Mouse (Mus musculus) megakaryocyte, embryonic 14.5 days (primary cell): ENCODE measurements around the gene Ccr6. TPM values are rescaled to one million over a fixed set of nuclear protein-coding genes. Genes with fewer than 3 reads are reported as not detected.
"Not testable (repeated sequence)": the region's sequence is repeated elsewhere in the genome, so short reads cannot be mapped to it uniquely, and the experiment has no call there.

Experiments used
- H3K27me3 ChIP-seq: replicated peaks from 2 replicates; pipeline ENCODE3; 2012; ENCODE audit warnings: inconsistent platforms
- H3K36me3 ChIP-seq: replicated peaks from 2 replicates; pipeline ENCODE3; 2012; ENCODE audit warnings: low read length, inconsistent platforms, mixed read lengths
- H3K4me1 ChIP-seq: 2 replicates; pipeline ENCODE4 v1.6.1; 2012; ENCODE audit warnings: inconsistent platforms
- H3K4me3 ChIP-seq: replicated peaks from 2 replicates; pipeline ENCODE3; 2012; ENCODE audit warnings: moderate library complexity, mild to moderate bottlenecking, inconsistent platforms
- H3K9me3 ChIP-seq: 2 replicates; pipeline ENCODE4 v1.6.1; 2012; ENCODE audit warnings: inconsistent platforms
- FLI1 ChIP-seq: IDR thresholded peaks from 2 replicates; pipeline ENCODE4 v1.6.1; 2012; ENCODE audit warnings: low read length, inconsistent platforms, mixed read lengths
- GATA1 ChIP-seq: IDR thresholded peaks from 3 replicates; pipeline ENCODE4 v1.6.1; 2012; ENCODE audit warnings: mixed read lengths, low read length, inconsistent platforms, borderline replicate concordance
- polyA plus RNA-seq: library from polyadenylated mRNA; stranded (reverse); fragments of >175 nt; gene quantifications from 2 replicates; pipeline ENCODE4 v1.2.3, GENCODE M21; 2012; ENCODE audit warnings: low replicate concordance; ENCODE audit not compliant: insufficient read depth

Ccr6 gene
- polyA plus RNA-seq, 1 experiment: not detected

- TF ChIP-seq FLI1 (no peak), GATA1 (no peak)
These were observed 10.4 kb downstream of the Ccr6 start for GRCm38 (mm10) chr17:8246102-8246754.

GRCm38 (mm10) chr17:8251704-8252103, 15.9 kb downstream of the Ccr6 start:
- peaks cover 7% of the 10 kb centered on the region for H3K4me1 ChIP-seq
- peaks cover 40% of the 10 kb centered on the region for H3K27me3 ChIP-seq
- H3K36me3 ChIP-seq: no peaks in the 10 kb centered on the region
- TF ChIP-seq FLI1 (no peak), GATA1 (no peak)
- H3K4me3 ChIP-seq: no peak overlapping the region
- H3K9me3 ChIP-seq: no peaks in the 10 kb centered on the region

More at GRCm38 (mm10) chr17:8246102-8246754, 10.4 kb downstream of the Ccr6 start:
- no peaks in the 10 kb centered on the region for H3K9me3 ChIP-seq
- no peaks in the 10 kb centered on the region for H3K4me1 ChIP-seq
- no peaks in the 10 kb centered on the region for H3K36me3 ChIP-seq
- H3K27me3 ChIP-seq: peaks cover 41% of the 10 kb centered on the region
- H3K4me3 ChIP-seq: no peak overlapping the region

GRCm38 (mm10) chr17:8254268-8254667, 18.4 kb downstream of the Ccr6 start:
- no peak for TF ChIP-seq GATA1
- TF ChIP-seq FLI1: no peak
- H3K27me3 ChIP-seq: peaks cover 34% of the 10 kb centered on the region
- no peak overlapping the region for H3K4me3 ChIP-seq
- H3K36me3 ChIP-seq: no peaks in the 10 kb centered on the region
- peaks cover 7% of the 10 kb centered on the region for H3K4me1 ChIP-seq
- H3K9me3 ChIP-seq: no peaks in the 10 kb centered on the region

GRCm38 (mm10) chr17:8254914-8255313, 19.1 kb downstream of the Ccr6 start:
- Histone ChIP-seq H3K36me3 (no peaks in the 10 kb centered on the region), H3K27me3 (peaks cover 30% of the 10 kb centered on the region), H3K9me3 (no peaks in the 10 kb centered on the region), H3K4me3 (no peak overlapping the region), H3K4me1 (peaks cover 7% of the 10 kb centered on the region)
- TF ChIP-seq GATA1 (no peak), FLI1 (no peak)

DNA sequence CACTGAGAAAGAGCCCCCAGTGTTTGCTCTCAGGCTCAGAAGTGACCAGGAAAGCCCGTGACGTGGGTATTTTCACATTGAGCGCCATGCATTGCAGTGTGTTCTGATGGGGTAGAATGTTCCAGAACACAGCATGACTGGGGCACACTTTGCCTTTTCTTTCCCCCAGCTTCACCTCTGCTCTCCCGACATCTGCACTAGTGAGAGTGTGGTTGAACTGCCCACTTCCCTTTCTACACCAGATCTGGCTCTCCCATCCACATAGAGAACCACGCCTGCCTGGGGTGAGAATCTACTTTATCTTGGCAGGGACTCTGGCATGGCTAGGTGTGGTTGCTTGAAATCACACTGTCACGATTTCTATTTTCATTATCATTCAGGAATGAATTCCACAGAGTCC, 19.7 kb downstream of the Ccr6 start:
- Histone ChIP-seq H3K9me3 (no peaks in the 10 kb centered on the region), H3K36me3 (no peaks in the 10 kb centered on the region), H3K4me1 (peaks cover 7% of the 10 kb centered on the region), H3K4me3 (no peak overlapping the region), H3K27me3 (peaks cover 26% of the 10 kb centered on the region)
- TF ChIP-seq FLI1 (no peak), GATA1 (no peak)

GRCm38 (mm10) chr17:8256982-8257381, 21.1 kb downstream of the Ccr6 start:
- Histone ChIP-seq H3K36me3 (no peaks in the 10 kb centered on the region), H3K27me3 (peaks cover 22% of the 10 kb centered on the region), H3K9me3 (no peaks in the 10 kb centered on the region), H3K4me1 (peaks cover 7% of the 10 kb centered on the region), H3K4me3 (no peak overlapping the region)
- TF ChIP-seq FLI1 (no peak), GATA1 (no peak)

- H3K4me1 ChIP-seq, H3K4me3 ChIP-seq, H3K36me3 ChIP-seq, H3K9me3 ChIP-seq: not testable (repeated sequence)
- peaks cover 14% of the 10 kb centered on the region for H3K27me3 ChIP-seq
These were observed 28.8 kb downstream of the Ccr6 start for GRCm38 (mm10) chr17:8264638-8265037.

GRCm38 (mm10) chr17:8272054-8272749, 36.4 kb downstream of the Ccr6 start:
- TF ChIP-seq FLI1 (no peak), GATA1 (no peak)
- Histone ChIP-seq H3K9me3 (no peaks in the 10 kb centered on the region), H3K27me3 (peaks cover 52% of the 10 kb centered on the region), H3K4me3 (no peak overlapping the region), H3K4me1 (peaks cover 23% of the 10 kb centered on the region), H3K36me3 (no peaks in the 10 kb centered on the region)

GRCm38 (mm10) chr17:8272951-8273350, 37.1 kb downstream of the Ccr6 start:
- Histone ChIP-seq H3K27me3 (peaks cover 46% of the 10 kb centered on the region), H3K4me1 (peaks cover 23% of the 10 kb centered on the region), H3K9me3 (no peaks in the 10 kb centered on the region), H3K4me3 (no peak overlapping the region), H3K36me3 (no peaks in the 10 kb centered on the region)
- TF ChIP-seq FLI1: no peak
- no peak for TF ChIP-seq GATA1

- Histone ChIP-seq H3K4me1 (peaks cover 21% of the 10 kb centered on the region), H3K4me3 (no peak overlapping the region), H3K9me3 (peaks cover 6% of the 10 kb centered on the region), H3K27me3 (peaks cover 36% of the 10 kb centered on the region), H3K36me3 (no peaks in the 10 kb centered on the region)
- TF ChIP-seq FLI1: no peak
- TF ChIP-seq GATA1: no peak
These were observed 40.2 kb downstream of the Ccr6 start for GRCm38 (mm10) chr17:8276071-8276470.

DNA sequence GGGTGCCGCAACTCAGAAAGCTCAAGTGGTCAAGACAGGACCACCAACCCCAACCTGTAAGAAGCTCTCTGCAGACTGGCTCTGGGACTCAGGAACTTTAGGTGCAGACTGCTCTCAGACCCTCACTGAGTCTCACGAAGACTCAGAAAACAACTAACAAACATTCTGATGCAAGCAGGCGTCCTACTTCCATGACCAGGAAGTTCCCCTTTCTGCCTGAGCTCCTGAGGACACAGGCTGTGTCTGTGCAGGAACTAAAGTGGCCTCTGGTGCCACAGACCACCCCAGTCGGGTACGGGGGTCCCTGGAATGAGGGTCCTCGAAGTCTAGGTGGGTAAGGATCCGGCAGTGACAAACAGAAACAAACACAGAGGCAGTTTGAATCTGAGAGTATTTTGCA, 40.8 kb downstream of the Ccr6 start:
- no peaks in the 10 kb centered on the region for H3K36me3 ChIP-seq
- peaks cover 32% of the 10 kb centered on the region for H3K27me3 ChIP-seq
- H3K4me1 ChIP-seq: peaks cover 15% of the 10 kb centered on the region
- no peak overlapping the region for H3K4me3 ChIP-seq
- peaks cover 7% of the 10 kb centered on the region for H3K9me3 ChIP-seq
- TF ChIP-seq FLI1 (no peak), GATA1 (no peak)
